Mouse (Mus musculus) G1E (cell line): Measurements from ENCODE around the gene Slc35a5. TPM values are rescaled to one million over a fixed set of nuclear protein-coding genes. Genes with fewer than 3 reads are reported as not detected.

Experiments used
- ATAC-seq: 2 replicates; pipeline ENCODE4 v1.8.0; 2016; ENCODE audit warnings: mild to moderate bottlenecking; ENCODE audit not compliant: insufficient number of reproducible peaks, poor library complexity, low FRiP score, severe bottlenecking; ENCODE audit errors: extremely low read depth
- DNase-seq: peaks from one replicate; pipeline ENCODE4 v3.0.0; 2012; ENCODE audit warnings: low spot score
- H3K27me3 ChIP-seq: 2 replicates; pipeline ENCODE4 v1.6.1; 2012; ENCODE audit warnings: mild to moderate bottlenecking, low read length, inconsistent platforms; ENCODE audit not compliant: insufficient read depth
- H3K36me3 ChIP-seq: replicated peaks from 2 replicates; pipeline ENCODE3; 2012; ENCODE audit warnings: mild to moderate bottlenecking, inconsistent platforms
- H3K4me1 ChIP-seq: 2 replicates; pipeline ENCODE4 v1.6.1; 2012; ENCODE audit warnings: low read depth, low read length, inconsistent platforms, mixed read lengths; ENCODE audit not compliant: insufficient read depth
- H3K4me3 ChIP-seq: 2 replicates; pipeline ENCODE4 v1.5.1; 2012; ENCODE audit warnings: low read depth, mild to moderate bottlenecking, inconsistent platforms, low read length, moderate library complexity, mixed read lengths
- H3K9me3 ChIP-seq: replicated peaks from 2 replicates; pipeline ENCODE4 v1.6.1; 2012; ENCODE audit warnings: inconsistent platforms
- CTCF ChIP-seq: IDR thresholded peaks from 2 replicates; pipeline ENCODE4 v1.5.1; 2012; ENCODE audit warnings: low read depth, low read length, inconsistent platforms, mixed read lengths
- GATA1 ChIP-seq: IDR thresholded peaks from 2 replicates; pipeline ENCODE4 v1.6.1; 2012; ENCODE audit warnings: borderline replicate concordance, low read length, inconsistent platforms, mixed read lengths
- GATA2 ChIP-seq: IDR thresholded peaks from 2 replicates; pipeline ENCODE4 v1.6.1; 2012; ENCODE audit warnings: low read depth, low read length, inconsistent platforms, borderline replicate concordance
- POLR2AphosphoS5 ChIP-seq: IDR thresholded peaks from 2 replicates; pipeline ENCODE4 v1.6.1; 2012; ENCODE audit warnings: low read depth, low read length, inconsistent platforms; ENCODE audit not compliant: insufficient replicate concordance
- TAL1 ChIP-seq: conservative IDR thresholded peaks from 2 replicates; pipeline ENCODE4 v1.6.1; 2012; ENCODE audit warnings: low read depth, low read length, inconsistent platforms, mixed read lengths
- polyA plus RNA-seq: library from polyadenylated mRNA; stranded (reverse); fragments of >175 nt; gene quantifications from 2 replicates; pipeline ENCODE4 v1.2.3, GENCODE M21; 2012
- total RNA-seq, 2 experiments: library from RNA; stranded (forward) in 1 of 2; stranded (reverse) in 1 of 2; fragments of 200-1000 nt in 1 of 2; fragments of >200 nt in 1 of 2; fragmentation: Nextera tagmentation in 1 of 2; gene quantifications; 2 replicates each; pipeline ENCODE4 v1.2.3; 2014 to 2017

Slc35a5 gene
- total and polyA plus RNA-seq, 3 experiments = 0.22 to 21.9 (median 11.5) TPM

DNA sequence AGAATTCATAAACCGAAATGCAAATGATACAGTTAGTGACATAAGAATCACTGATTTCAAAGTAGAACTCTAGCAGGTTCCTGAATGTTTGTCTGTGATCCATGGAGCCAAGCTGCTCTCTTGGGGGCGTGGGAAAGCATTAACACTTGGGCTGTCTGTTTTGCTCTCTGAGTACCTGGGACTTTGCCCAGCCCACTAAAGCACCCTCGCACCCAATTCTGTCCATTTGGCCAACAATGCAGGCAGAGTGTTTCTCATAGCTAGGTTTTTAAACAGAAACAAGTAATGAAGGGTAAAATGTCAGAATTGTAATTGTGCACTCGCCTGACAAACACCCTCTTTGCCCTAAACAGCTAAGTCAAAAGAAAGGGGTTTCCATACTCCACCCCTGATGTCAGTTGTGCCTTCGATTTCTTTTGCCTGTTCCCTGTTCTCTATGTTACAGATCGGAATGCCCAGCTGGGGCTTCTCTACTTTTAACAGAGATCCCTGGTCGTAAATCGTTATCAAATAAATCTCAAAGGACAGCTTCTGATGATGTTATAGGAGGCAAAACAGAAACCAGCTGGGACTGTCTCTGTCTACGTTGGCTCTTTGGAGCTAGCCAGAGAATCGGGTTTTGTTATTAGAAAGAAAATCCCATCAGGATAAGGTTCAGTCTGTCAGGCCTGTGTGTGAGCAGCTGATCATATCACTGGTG is 60.2 kb downstream of the Slc35a5 start:
- TF ChIP-seq TAL1 (no peak), GATA1 (no peak), POLR2AphosphoS5 (no peak), CTCF (no peak)
- Histone ChIP-seq H3K9me3 (no peaks in the 10 kb centered on the region), H3K4me3 (no peak overlapping the region), H3K27me3 (peaks cover 35% of the 10 kb centered on the region), H3K4me1 (no peaks in the 10 kb centered on the region), H3K36me3 (no peaks in the 10 kb centered on the region)
- DNase-seq (no peak), ATAC-seq (no peak)

DNA sequence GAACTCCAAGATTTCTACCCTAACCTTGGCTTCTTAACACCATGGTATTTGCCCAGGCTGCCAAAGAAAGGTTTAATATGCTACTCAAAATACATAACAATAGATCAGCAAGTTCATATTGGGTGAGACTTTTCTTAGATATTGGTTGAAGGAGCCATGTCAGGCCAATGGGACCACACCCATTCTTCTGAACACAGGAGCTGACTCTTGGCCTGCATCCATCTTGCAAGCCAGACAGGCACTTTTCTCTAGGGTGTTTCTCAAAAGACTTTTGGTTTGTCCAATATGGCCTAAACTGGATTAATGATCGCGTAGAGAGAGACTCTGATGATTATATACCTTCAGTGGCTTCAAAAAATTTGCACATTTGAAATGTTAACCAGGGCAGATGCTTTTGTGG is 61.0 kb downstream of the Slc35a5 start:
- Histone ChIP-seq H3K9me3 (no peaks in the 10 kb centered on the region), H3K36me3 (no peaks in the 10 kb centered on the region), H3K4me1 (no peaks in the 10 kb centered on the region), H3K27me3 (peaks cover 40% of the 10 kb centered on the region), H3K4me3 (no peak overlapping the region)
- DNase-seq = no peak
- ATAC-seq = no peak
- TF ChIP-seq POLR2AphosphoS5 (no peak), TAL1 (no peak), GATA1 (no peak), CTCF (no peak), GATA2 (no peak)

DNA sequence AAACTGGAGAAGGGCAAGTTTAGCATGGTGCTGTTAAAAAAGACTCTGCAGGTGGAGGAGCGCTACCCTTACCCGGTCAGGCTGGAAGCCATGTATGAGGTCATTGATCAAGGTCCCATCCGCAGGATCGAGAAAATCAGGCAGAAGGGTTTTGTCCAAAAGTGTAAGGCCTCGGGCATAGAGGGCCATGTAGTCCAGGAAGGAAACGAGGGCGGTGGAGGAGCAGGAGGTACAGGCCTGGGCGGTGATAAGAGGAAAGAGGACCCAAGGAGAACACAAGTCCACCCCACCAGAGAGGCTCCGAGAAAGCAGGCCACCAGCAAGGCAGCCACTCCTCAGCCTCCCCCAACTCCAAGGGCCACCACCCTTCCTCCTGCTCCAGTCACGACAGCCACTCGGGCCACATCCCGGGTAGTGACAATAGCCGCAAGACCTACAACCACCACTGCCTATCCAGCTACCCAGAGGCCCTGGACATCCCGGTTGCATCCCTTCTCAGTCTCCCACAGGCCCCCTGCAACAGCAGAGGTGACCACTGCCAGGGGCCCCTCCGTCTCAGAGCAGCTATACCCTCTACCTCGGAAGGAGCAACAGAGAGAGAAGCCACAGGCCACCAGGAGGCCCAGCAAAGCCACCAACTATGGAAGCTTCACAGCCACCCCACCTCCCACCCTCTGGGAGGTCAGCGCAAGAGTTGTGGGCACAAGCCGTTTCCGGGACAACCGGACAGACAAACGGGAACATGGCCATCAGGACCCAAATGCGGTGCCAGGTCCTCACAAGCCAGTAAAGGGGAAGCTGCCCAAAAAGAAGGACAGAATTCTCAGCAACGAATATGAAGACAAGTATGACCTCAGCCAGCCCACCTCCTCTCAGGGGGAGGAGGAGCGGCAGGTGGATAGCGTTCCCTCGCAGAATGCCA is 62.7 kb downstream of the Slc35a5 start:
- Histone ChIP-seq H3K36me3 (no peaks in the 10 kb centered on the region), H3K4me3 (no peak overlapping the region), H3K4me1 (no peaks in the 10 kb centered on the region), H3K27me3 (peaks cover 46% of the 10 kb centered on the region), H3K9me3 (no peaks in the 10 kb centered on the region)
- TF ChIP-seq TAL1 (no peak), CTCF (no peak)
- DNase-seq (no peak), ATAC-seq (no peak)

DNA sequence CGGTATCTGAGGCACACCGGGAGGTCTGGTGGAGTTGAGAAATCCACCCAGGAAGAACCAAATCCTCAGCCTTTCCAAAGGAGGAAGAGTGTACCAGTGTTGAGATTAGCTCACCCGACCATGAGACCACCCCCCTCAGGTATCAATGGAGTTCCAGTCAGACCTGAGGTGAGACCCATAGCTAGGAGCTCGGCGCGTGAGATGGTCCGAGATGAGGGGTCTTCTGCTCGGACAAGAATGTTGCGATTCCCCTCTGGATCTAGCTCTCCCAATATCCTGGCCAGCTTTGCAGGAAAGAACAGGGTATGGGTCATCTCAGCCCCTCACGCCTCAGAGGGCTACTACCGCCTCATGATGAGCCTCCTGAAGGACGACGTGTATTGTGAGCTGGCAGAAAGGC is 63.5 kb downstream of the Slc35a5 start:
- H3K27me3 ChIP-seq = peaks cover 46% of the 10 kb centered on the region
- DNase-seq (no peak), ATAC-seq (no peak)
- H3K9me3 ChIP-seq = no peaks in the 10 kb centered on the region
- no peaks in the 10 kb centered on the region for H3K36me3 ChIP-seq
- 0 out of 2 replicates have a peak, but pooled peaks cover 2% of the 10 kb centered on the region for H3K4me1 ChIP-seq
- no peak overlapping the region for H3K4me3 ChIP-seq
- TF ChIP-seq POLR2AphosphoS5 = no peak

DNA sequence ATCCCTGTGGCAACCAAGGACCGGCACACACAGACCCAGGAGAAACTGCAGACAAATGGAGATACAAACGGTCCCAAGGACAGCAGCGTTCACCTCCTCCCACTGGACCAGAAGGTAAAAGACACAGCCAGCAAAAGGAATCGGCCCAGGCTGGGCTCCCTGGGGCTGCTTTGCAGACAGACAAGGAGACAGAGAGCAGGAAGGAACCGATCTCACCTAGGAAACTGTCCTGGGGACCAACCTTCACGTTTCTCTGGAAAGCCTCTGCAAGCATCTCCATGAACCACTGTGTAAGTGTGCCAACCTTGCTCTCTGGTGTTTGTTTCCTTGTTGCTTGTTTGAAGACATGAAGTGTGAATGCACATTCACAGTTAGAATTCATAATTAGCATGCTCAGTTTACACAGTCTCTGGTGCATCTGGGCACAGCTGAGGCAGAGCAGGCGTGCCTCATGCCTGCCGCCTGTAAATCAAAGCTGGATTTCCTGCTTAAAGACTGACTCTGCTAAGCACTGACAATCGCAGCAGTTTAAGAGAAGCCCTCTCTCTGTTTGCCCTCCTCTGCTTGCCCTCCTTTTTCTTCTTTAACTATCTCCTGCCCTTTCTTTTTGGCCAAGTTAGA is 64.3 kb downstream of the Slc35a5 start:
- TF ChIP-seq CTCF (no peak), TAL1 (no peak), GATA1 (no peak), POLR2AphosphoS5 (no peak), GATA2 (no peak)
- no peaks in the 10 kb centered on the region for H3K9me3 ChIP-seq
- DNase-seq (no peak), ATAC-seq (no peak)
- peaks cover 42% of the 10 kb centered on the region for H3K27me3 ChIP-seq
- peaks cover 9% of the 10 kb centered on the region; the same call in 1 of the 2 replicates for H3K4me1 ChIP-seq
- H3K4me3 ChIP-seq = no peak overlapping the region
- no peaks in the 10 kb centered on the region for H3K36me3 ChIP-seq

DNA sequence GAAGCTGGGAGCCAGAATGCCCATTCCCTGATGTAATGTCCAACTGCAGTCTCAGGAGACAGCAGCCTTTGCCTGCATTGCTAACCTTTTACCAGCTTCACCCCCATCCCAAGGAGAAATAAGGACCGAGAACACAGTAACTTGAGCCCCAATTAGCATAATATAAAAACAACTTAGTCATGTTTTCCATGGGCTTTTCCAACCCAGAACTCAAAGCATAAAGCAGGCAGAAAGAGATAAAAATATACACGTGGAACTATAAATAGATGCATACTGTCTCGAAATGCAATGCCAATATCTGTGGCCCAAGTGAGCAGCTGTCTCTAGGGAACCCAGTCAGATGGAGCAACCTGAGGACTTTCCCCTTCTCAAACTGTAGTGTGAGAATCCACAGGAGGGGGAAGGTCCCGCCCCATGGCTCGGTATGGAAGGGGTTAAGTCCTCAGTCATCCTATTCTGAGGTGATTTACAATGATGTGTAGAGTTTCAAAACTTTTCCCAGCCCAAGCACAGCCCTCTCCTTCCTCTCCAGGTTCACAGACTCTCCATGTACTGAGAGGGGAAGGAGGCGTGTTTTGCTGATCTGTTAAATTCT is 65.3 kb downstream of the Slc35a5 start, which contains the start of gene Ccdc80:
TSS of gene Ccdc80 (plus strand) at position 266 of the 595 bp plus-strand sequence.
- no peaks in the 10 kb centered on the region for H3K36me3 ChIP-seq
- ATAC-seq (no peak), DNase-seq (no peak)
- H3K4me1 ChIP-seq = peaks cover 13% of the 10 kb centered on the region
- peaks cover 36% of the 10 kb centered on the region for H3K27me3 ChIP-seq
- TF ChIP-seq GATA2 = no peak
- no peak for TF ChIP-seq GATA1
- TF ChIP-seq CTCF = no peak
- TF ChIP-seq POLR2AphosphoS5 = no peak
- no peak for TF ChIP-seq TAL1
- H3K9me3 ChIP-seq = no peaks in the 10 kb centered on the region
- H3K4me3 ChIP-seq = no peak within 1 kb of the TSS
